Mouse (Mus musculus) heart, postnatal 0 days (tissue): ENCODE measurements around the gene Fzd2. TPM values are rescaled to one million over a fixed set of nuclear protein-coding genes. Genes with fewer than 3 reads are reported as not detected.

Experiments
- ATAC-seq: fragments of 200-750 bp; cut with Nextera tagmentation; 2 replicates; pipeline ENCODE4 v1.8.0; 2017; ENCODE audit warnings: low read depth, moderate number of reproducible peaks, moderate library complexity; ENCODE audit not compliant: insufficient read depth
- DNase-seq: peaks from one replicate; pipeline ENCODE4 v3.0.0-alpha.2; 2016; ENCODE audit warnings: low spot score
- H3K27ac ChIP-seq: fragments of 300-500 bp; sonication (generic); 2 replicates; pipeline ENCODE4 v1.5.1; 2014; ENCODE audit warnings: low read depth, mild to moderate bottlenecking
- H3K27me3 ChIP-seq: fragments of 300-500 bp; sonication (generic); 2 replicates; pipeline ENCODE4 v1.6.1; 2014; ENCODE audit warnings: low read length, mixed read lengths; ENCODE audit not compliant: control insufficient read depth, insufficient read depth
- H3K36me3 ChIP-seq: fragments of 300-500 bp; sonication (generic); replicated peaks from 2 replicates; pipeline ENCODE4 v1.6.1; 2014; ENCODE audit warnings: low read length, mixed read lengths; ENCODE audit not compliant: control insufficient read depth, insufficient read depth
- H3K4me1 ChIP-seq: fragments of 300-500 bp; sonication (generic); 2 replicates; pipeline ENCODE4 v1.6.1; 2014; ENCODE audit warnings: antibody characterized with exemption; ENCODE audit not compliant: control insufficient read depth, insufficient read depth
- H3K4me2 ChIP-seq: fragments of 300-500 bp; sonication (generic); 2 replicates; pipeline ENCODE4 v1.6.1; 2014; ENCODE audit warnings: low read depth, mild to moderate bottlenecking, low read length, moderate library complexity
- H3K4me3 ChIP-seq: fragments of 300-500 bp; sonication (generic); 2 replicates; pipeline ENCODE4 v1.5.1; 2014; ENCODE audit warnings: low read depth, low read length
- H3K9ac ChIP-seq: fragments of 300-500 bp; sonication (generic); replicated peaks from 2 replicates; pipeline ENCODE4 v1.6.1; 2014; ENCODE audit warnings: low read depth, low read length, mixed read lengths
- H3K9me3 ChIP-seq: fragments of 300-500 bp; sonication (generic); replicated peaks from 2 replicates; pipeline ENCODE4 v1.6.1; 2016; ENCODE audit warnings: low read length; ENCODE audit not compliant: control insufficient read depth
- CTCF ChIP-seq: IDR thresholded peaks from 2 replicates; pipeline ENCODE4 v1.5.1; 2016; ENCODE audit warnings: antibody characterized with exemption, control low read depth, low read depth
- EP300 ChIP-seq: IDR thresholded peaks from 2 replicates; pipeline ENCODE4 v1.6.1; 2016; ENCODE audit warnings: antibody characterized with exemption, low read depth
- WGBS: fragments of 180-500 bp; shearing (Covaris S2); extraction: QIAGEN DNeasy Blood & Tissue Kit; methylation state at CpG from one replicate; pipeline ENCODE4 v1.1.7; 2014; 5-methylcytosine and 5-hydroxymethylcytosine counted together
- polyA plus RNA-seq: library from polyadenylated mRNA; unstranded; fragments of >200 nt; fragmentation: Nextera tagmentation; extraction: Ambion mirVana; gene quantifications from 2 replicates; pipeline ENCODE4 v1.2.1, GENCODE M21; 2015
- total RNA-seq: library from RNA; depleted of rRNA; stranded (reverse); fragments of >200 nt; gene quantifications from 2 replicates; pipeline ENCODE4 v1.2.3, GENCODE M21; 2014; ENCODE audit warnings: low replicate concordance

The Fzd2 gene
- total and polyA plus RNA-seq, 2 experiments from 2014 or later: 7.0 to 47.1 TPM

- H3K4me3 ChIP-seq: no peak overlapping the region
- TF ChIP-seq CTCF (no peak), EP300 (no peak)
- ATAC-seq: no peak
- no peaks in the 10 kb centered on the region for H3K9me3 ChIP-seq
- no peaks in the 10 kb centered on the region for H3K27me3 ChIP-seq
- peaks cover 17% of the 10 kb centered on the region; the same call in 1 of the 2 replicates for H3K4me1 ChIP-seq
- no peak overlapping the region for H3K4me2 ChIP-seq
- DNase-seq: no peak
- H3K36me3 ChIP-seq: no peaks in the 10 kb centered on the region
- 66% methylated on average over 9 of the region's 9 CpGs for WGBS
- H3K27ac ChIP-seq: no peak overlapping the region
- H3K9ac ChIP-seq: no peak overlapping the region
These were observed 24.3 kb downstream of the Fzd2 start for GRCm38 (mm10) chr11:102628529-102628928.

DNA sequence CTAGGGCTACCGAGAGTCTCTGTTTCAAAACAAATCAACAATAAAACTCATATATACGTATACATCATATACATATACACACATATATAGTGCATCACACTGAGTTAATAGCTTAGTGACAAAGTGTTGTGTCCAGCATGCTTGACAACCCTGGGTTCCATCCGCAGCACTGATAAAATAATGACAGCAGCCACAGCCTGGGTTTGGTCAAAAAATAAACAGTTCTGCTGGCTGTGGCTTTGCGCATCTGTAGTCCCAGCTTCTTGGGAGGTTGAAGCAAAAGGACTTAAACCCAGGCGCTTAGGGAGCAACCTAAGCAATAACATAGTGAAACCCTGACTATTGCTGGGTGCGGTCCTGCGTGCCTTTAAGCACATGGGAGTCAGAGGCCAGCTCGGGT is 25.2 kb downstream of the Fzd2 start:
- TF ChIP-seq CTCF: no peak
- TF ChIP-seq EP300: no peak
- no peak for ATAC-seq
- H3K4me2 ChIP-seq: no peak overlapping the region
- H3K27me3 ChIP-seq: no peaks in the 10 kb centered on the region
- H3K36me3 ChIP-seq: no peaks in the 10 kb centered on the region
- H3K9me3 ChIP-seq: no peaks in the 10 kb centered on the region
- peaks cover 9% of the 10 kb centered on the region; the same call in 1 of the 2 replicates for H3K4me1 ChIP-seq
- no peak overlapping the region for H3K4me3 ChIP-seq
- WGBS: 62% methylated on average over 8 of the region's 8 CpGs
- DNase-seq: no peak
- H3K27ac ChIP-seq: no peak overlapping the region
- no peak overlapping the region for H3K9ac ChIP-seq

GRCm38 (mm10) chr11:102630731-102631130 is 26.5 kb downstream of the Fzd2 start:
- H3K9ac ChIP-seq: no peak overlapping the region
- no peak for ATAC-seq
- 42% methylated on average over 7 of the region's 7 CpGs for WGBS

DNA sequence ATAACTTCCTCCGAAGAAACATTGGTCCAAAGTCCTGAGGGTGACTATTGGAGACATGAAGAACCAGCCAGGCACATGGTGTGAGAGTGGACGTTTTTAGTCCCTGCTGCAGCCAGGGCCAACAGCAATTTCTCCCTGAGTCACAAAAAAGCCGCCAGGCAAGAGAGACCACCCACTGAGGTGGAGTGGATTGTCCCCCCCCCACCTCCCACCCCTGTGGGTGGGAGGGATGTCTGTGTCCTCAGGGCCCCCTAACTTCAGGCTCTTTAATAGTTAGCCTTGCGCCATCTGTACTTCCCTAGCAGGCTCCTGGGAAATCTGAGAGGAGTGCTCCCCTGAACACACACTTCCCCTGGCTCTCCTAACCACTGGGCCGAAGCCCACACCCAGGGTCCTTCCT is 27.0 kb downstream of the Fzd2 start:
- no peak overlapping the region for H3K9ac ChIP-seq
- ATAC-seq (no peak), DNase-seq (no peak)
- peaks cover 4% of the 10 kb centered on the region; the same call in 1 of the 2 replicates for H3K4me1 ChIP-seq
- no peak overlapping the region for H3K4me3 ChIP-seq
- no peaks in the 10 kb centered on the region for H3K27me3 ChIP-seq
- no peaks in the 10 kb centered on the region for H3K36me3 ChIP-seq
- H3K9me3 ChIP-seq: no peaks in the 10 kb centered on the region
- H3K27ac ChIP-seq: no peak overlapping the region
- TF ChIP-seq CTCF (no peak), EP300 (no peak)
- no peak overlapping the region for H3K4me2 ChIP-seq
- 74% methylated on average over 5 of the region's 5 CpGs for WGBS

More at GRCm38 (mm10) chr11:102630731-102631130, 26.5 kb downstream of the Fzd2 start:
- DNase-seq: no peak
- H3K4me2 ChIP-seq: no peak overlapping the region
- H3K4me3 ChIP-seq: no peak overlapping the region
- H3K9me3 ChIP-seq: no peaks in the 10 kb centered on the region
- H3K27me3 ChIP-seq: no peaks in the 10 kb centered on the region
- H3K4me1 ChIP-seq: peaks cover 4% of the 10 kb centered on the region; the same call in 1 of the 2 replicates
- TF ChIP-seq EP300 (no peak), CTCF (no peak)
- no peaks in the 10 kb centered on the region for H3K36me3 ChIP-seq
- H3K27ac ChIP-seq: no peak overlapping the region

- Histone ChIP-seq H3K4me3 (no peak overlapping the region), H3K27me3 (no peaks in the 10 kb centered on the region), H3K27ac (no peak overlapping the region), H3K9me3 (no peaks in the 10 kb centered on the region), H3K4me1 (peaks cover 8% of the 10 kb centered on the region; the same call in 1 of the 2 replicates), H3K36me3 (no peaks in the 10 kb centered on the region), H3K4me2 (peak overlapping the region; percentile 30; the same call in 1 of the 2 replicates), H3K9ac (no peak overlapping the region)
- no peak for TF ChIP-seq EP300
- TF ChIP-seq CTCF: no peak
- no peak for ATAC-seq
- 18% methylated on average over 11 of the region's 13 CpGs for WGBS
- DNase-seq: no peak
These were observed 28.5 kb downstream of the Fzd2 start for GRCm38 (mm10) chr11:102632725-102633124.

- H3K27ac ChIP-seq: no peak overlapping the region
- peak; percentile 55; the same call in 1 of the 2 replicates for ATAC-seq
These were observed 29.2 kb downstream of the Fzd2 start for GRCm38 (mm10) chr11:102633379-102633778.

More at GRCm38 (mm10) chr11:102633379-102633778, 29.2 kb downstream of the Fzd2 start:
- Histone ChIP-seq H3K4me1 (peaks cover 8% of the 10 kb centered on the region; the same call in 1 of the 2 replicates), H3K9ac (no peak overlapping the region), H3K4me3 (no peak overlapping the region), H3K4me2 (peak overlapping the region; percentile 30; the same call in 1 of the 2 replicates), H3K9me3 (no peaks in the 10 kb centered on the region), H3K36me3 (no peaks in the 10 kb centered on the region), H3K27me3 (no peaks in the 10 kb centered on the region)
- WGBS: 28% methylated on average over 9 of the region's 9 CpGs
- TF ChIP-seq CTCF: no peak
- no peak for TF ChIP-seq EP300
- DNase-seq: no peak
